Mouse (Mus musculus) spleen, adult 18-20 months (tissue): ENCODE data around the gene Zbtb43.

Experiments
- DNase-seq, 2 experiments: peaks; one replicate each; pipeline ENCODE4 v3.0.0; 2022; ENCODE audit warnings: mixed read lengths in 2 of 2

Zbtb43 gene

GRCm38 (mm10) chr2:33468466-33469097 is at the start of gene Zbtb43:
Gene Zbtb43 (minus strand): TSS chr2:33468559.
- DNase-seq, result peak; percentile 92 to 93

- no peak for DNase-seq
Observed at GRCm38 (mm10) chr2:33515856-33516255, 47.5 kb upstream of the Zbtb43 start.

GRCm38 (mm10) chr2:33515431-33515830 is 47.1 kb upstream of the Zbtb43 start:
- DNase-seq, result no peak

GRCm38 (mm10) chr2:33510791-33511190 is 42.4 kb upstream of the Zbtb43 start:
- no peak for DNase-seq

GRCm38 (mm10) chr2:33502602-33503001 is 34.2 kb upstream of the Zbtb43 start:
- DNase-seq, result no peak

GRCm38 (mm10) chr2:33498280-33498679 is 29.9 kb upstream of the Zbtb43 start:
- DNase-seq, result no peak

GRCm38 (mm10) chr2:33495654-33496053 is 27.3 kb upstream of the Zbtb43 start:
- peak in 1 of 2 experiments; percentile 12 for DNase-seq

- no peak for DNase-seq
Observed at GRCm38 (mm10) chr2:33492041-33492440, 23.7 kb upstream of the Zbtb43 start.

GRCm38 (mm10) chr2:33489565-33489964 is 21.2 kb upstream of the Zbtb43 start:
- DNase-seq, result no peak

- no peak for DNase-seq
Observed at GRCm38 (mm10) chr2:33487332-33487731, 19.0 kb upstream of the Zbtb43 start.

GRCm38 (mm10) chr2:33486866-33487265 is 18.5 kb upstream of the Zbtb43 start:
- DNase-seq, result peak; percentile 22 to 69

GRCm38 (mm10) chr2:33477961-33478755 is 9.8 kb upstream of the Zbtb43 start:
- DNase-seq, result no peak

- DNase-seq, result no peak
Observed at GRCm38 (mm10) chr2:33475961-33476360, 7.6 kb upstream of the Zbtb43 start.

- DNase-seq, result no peak
Observed at GRCm38 (mm10) chr2:33467546-33468465, 553 bp downstream of the Zbtb43 start.

GRCm38 (mm10) chr2:33465966-33466365 is 2.4 kb downstream of the Zbtb43 start:
- DNase-seq, result no peak

- DNase-seq, result no peak
Observed at GRCm38 (mm10) chr2:33465215-33465614, 3.1 kb downstream of the Zbtb43 start.

GRCm38 (mm10) chr2:33462066-33462465 is 6.3 kb downstream of the Zbtb43 start:
- DNase-seq, result no peak

- no peak for DNase-seq
Observed at GRCm38 (mm10) chr2:33461066-33461465, 7.3 kb downstream of the Zbtb43 start.

- DNase-seq, result no peak
Observed at GRCm38 (mm10) chr2:33459660-33460059, 8.7 kb downstream of the Zbtb43 start.

GRCm38 (mm10) chr2:33456696-33457095 is 11.7 kb downstream of the Zbtb43 start:
- DNase-seq, result no peak

- no peak for DNase-seq
Observed at GRCm38 (mm10) chr2:33456242-33456641, 12.1 kb downstream of the Zbtb43 start.

- DNase-seq, result no peak
Observed at GRCm38 (mm10) chr2:33455350-33455749, 13.0 kb downstream of the Zbtb43 start.

GRCm38 (mm10) chr2:33454816-33455215 is 13.5 kb downstream of the Zbtb43 start:
- DNase-seq, result no peak
